Mouse (Mus musculus): ENCODE measurements at regions not wholly inside any gene's neighbourhood (a gene's known extent, or its start where the extent isn't known, plus 50 kb on each side); places are given as distances from the start of the nearest gene placed in this dataset.

DNA sequence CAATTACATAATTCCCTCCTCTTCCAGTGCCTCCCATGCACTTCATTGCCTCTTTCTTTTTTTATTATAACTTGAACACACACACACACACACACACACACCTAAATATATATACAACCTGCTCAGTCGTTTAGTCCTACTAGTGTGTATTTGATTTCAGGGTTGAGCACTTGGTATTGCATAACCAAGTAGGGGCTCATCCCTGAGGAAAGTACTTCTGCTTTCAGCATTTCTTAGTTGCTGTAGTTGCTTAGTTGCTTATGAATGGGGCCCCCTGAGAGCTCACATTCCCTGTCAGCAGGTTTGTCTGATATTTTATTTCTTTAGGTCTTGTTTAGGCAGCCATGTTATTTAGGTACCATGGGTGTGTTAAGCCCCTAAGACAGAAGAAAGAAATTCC lies 271.3 kb upstream of the Cdyl start:
- no peak for ATAC-seq (ENCODE audit: low read depth)
- Histone ChIP-seq H3K4me3 (ENCODE audit: low read length) (no peak overlapping the region), H3K27ac (ENCODE audit: low read length) (no peak overlapping the region), H3K9ac (ENCODE audit: low read length) (no peak overlapping the region), H3K27me3 (ENCODE audit: control insufficient read depth, insufficient read depth, low read depth, low read length) (no peaks in the 10 kb centered on the region), H3K9me3 (ENCODE audit: control insufficient read depth, low read length) (no peaks in the 10 kb centered on the region), H3K4me2 (ENCODE audit: low read depth, low read length) (no peak overlapping the region), H3K4me1 (replicated peaks; ENCODE audit: control insufficient read depth, insufficient read depth, low read length) (peaks cover 5% of the 10 kb centered on the region; the same call in 1 of the 2 replicates), H3K36me3 (ENCODE audit: control insufficient read depth, insufficient read depth, low read length) (no peaks in the 10 kb centered on the region)
- 48% methylated on average over 1 of the region's 1 CpGs for WGBS

DNA sequence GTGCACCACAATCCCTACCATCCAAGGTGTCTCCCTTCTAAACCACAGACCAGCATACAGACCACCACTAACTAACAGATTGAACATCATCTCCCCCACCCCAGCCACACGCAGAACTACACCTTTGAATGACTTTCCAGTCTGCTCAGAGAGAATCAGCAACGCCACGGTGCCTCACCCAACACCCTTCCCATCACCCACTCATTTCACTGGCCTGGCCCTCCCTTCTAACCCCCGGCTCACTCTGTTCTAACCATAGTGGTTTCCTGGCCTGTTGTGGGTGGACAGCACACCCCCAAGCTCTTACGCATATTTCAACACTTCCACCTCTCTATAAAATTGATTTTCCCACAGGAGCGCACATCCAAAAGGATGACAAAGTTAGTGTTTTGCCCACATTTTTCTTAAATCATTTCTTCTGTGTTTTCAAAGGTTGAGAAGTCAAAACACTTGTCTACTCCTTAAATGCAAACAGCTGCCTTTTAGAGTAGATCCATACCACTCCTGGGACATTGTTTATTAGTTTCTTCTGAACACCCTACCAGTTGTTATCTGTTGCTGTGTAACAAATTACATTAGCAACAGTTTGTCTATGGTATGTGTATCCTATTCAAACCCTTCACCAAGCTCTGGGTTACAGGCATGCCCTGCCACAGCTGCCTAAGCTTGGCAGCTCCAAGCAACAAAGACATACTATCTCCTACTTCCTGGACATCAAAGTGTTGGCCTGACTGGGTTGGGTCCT lies 269.7 kb upstream of the Cdyl start:
- peaks cover under 1% of the 10 kb centered on the region; the same call in 1 of the 2 replicates for H3K4me1 ChIP-seq (replicated peaks; ENCODE audit: control insufficient read depth, insufficient read depth, low read length)
- no peak overlapping the region for H3K9ac ChIP-seq (ENCODE audit: low read length)
- H3K27ac ChIP-seq (ENCODE audit: low read length) = no peak overlapping the region
- no peaks in the 10 kb centered on the region for H3K36me3 ChIP-seq (ENCODE audit: control insufficient read depth, insufficient read depth, low read length)
- no peak overlapping the region for H3K4me2 ChIP-seq (ENCODE audit: low read depth, low read length)
- no peak overlapping the region for H3K4me3 ChIP-seq (ENCODE audit: low read length)
- ATAC-seq (ENCODE audit: low read depth) = no peak
- 67% methylated on average over 6 of the region's 6 CpGs for WGBS
- H3K27me3 ChIP-seq (ENCODE audit: control insufficient read depth, insufficient read depth, low read depth, low read length) = no peaks in the 10 kb centered on the region
- no peaks in the 10 kb centered on the region for H3K9me3 ChIP-seq (ENCODE audit: control insufficient read depth, low read length)

DNA sequence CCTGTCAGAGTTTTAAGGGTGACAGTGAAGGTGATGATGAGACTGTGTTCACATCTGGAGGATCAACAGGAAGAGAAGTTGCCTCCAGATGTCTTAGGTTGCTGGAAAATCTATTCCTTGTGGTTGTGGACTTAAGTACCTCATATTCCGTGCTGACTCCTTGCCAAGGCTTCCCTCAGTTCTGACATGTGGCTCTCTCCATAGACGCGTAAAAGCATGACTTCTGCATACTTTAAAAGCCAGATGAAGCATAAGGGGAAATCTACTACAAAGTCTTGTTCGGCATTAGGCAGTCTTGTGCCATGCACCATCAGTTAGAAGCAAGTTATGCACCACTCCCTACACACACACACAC lies 269.1 kb upstream of the Cdyl start:
- H3K9ac ChIP-seq (ENCODE audit: low read length) = no peak overlapping the region
- ATAC-seq (ENCODE audit: low read depth) = no peak

DNA sequence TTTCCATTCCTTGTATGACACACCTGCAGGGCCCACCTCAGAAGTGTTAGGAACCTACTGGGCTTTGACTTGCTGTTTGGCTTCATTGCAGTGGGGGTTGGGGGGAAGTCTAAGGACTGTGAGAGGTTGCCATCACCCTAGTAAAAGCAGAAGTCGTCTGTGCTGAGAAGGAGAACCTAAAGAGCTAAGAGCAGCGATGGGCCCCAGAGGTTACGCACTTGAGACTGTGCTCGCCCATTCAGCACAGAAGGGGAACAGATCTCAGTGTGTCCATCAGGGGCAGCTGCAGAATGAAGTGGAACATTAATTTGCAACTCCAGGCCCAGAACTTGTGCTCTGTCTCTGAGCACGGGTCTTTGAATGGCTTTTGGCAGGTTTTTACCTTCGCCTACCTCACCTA lies 267.5 kb upstream of the Cdyl start:
- H3K4me1 ChIP-seq (replicated peaks; ENCODE audit: control insufficient read depth, insufficient read depth, low read length) = peaks cover 5% of the 10 kb centered on the region; the same call in 1 of the 2 replicates
- H3K9me3 ChIP-seq (ENCODE audit: control insufficient read depth, low read length) = no peaks in the 10 kb centered on the region
- H3K27ac ChIP-seq (ENCODE audit: low read length) = no peak overlapping the region
- H3K27me3 ChIP-seq (ENCODE audit: control insufficient read depth, insufficient read depth, low read depth, low read length) = no peaks in the 10 kb centered on the region
- no peak for ATAC-seq (ENCODE audit: low read depth)
- H3K4me2 ChIP-seq (ENCODE audit: low read depth, low read length) = no peak overlapping the region
- WGBS = 81% methylated on average over 6 of the region's 6 CpGs
- no peak overlapping the region for H3K4me3 ChIP-seq (ENCODE audit: low read length)
- no peaks in the 10 kb centered on the region for H3K36me3 ChIP-seq (ENCODE audit: control insufficient read depth, insufficient read depth, low read length)
- H3K9ac ChIP-seq (ENCODE audit: low read length) = no peak overlapping the region

More for the DNA sequence above, 269.1 kb upstream of the Cdyl start:
- no peaks in the 10 kb centered on the region for H3K9me3 ChIP-seq (ENCODE audit: control insufficient read depth, low read length)
- H3K4me3 ChIP-seq (ENCODE audit: low read length) = no peak overlapping the region
- H3K27ac ChIP-seq (ENCODE audit: low read length) = no peak overlapping the region
- H3K4me1 ChIP-seq (replicated peaks; ENCODE audit: control insufficient read depth, insufficient read depth, low read length) = peaks cover 5% of the 10 kb centered on the region; the same call in 1 of the 2 replicates
- no peaks in the 10 kb centered on the region for H3K27me3 ChIP-seq (ENCODE audit: control insufficient read depth, insufficient read depth, low read depth, low read length)
- no peak overlapping the region for H3K4me2 ChIP-seq (ENCODE audit: low read depth, low read length)
- 45% methylated on average over 4 of the region's 4 CpGs for WGBS
- no peaks in the 10 kb centered on the region for H3K36me3 ChIP-seq (ENCODE audit: control insufficient read depth, insufficient read depth, low read length)

DNA sequence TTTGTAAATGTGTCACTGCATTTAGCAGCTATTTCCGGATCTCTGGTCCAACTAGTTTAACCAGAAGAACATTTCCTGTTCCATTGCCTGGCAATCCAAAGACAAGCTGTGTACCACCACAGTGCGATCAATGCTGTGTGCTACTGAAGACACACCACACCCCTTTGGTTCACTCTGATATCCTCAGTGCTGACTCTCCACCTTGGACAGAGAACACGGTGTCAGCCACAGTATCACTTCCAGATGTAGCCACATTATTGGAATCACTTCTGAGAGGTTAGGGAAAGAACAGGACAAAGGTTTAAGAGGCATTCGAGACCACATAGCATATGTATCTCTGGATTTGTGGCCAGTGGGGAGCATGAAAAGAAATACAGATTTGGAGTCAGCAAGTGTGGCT lies 264.4 kb upstream of the Cdyl start:
- Histone ChIP-seq H3K9ac (ENCODE audit: low read length) (no peak overlapping the region), H3K4me3 (ENCODE audit: low read length) (no peak overlapping the region), H3K4me2 (ENCODE audit: low read depth, low read length) (no peak overlapping the region), H3K27me3 (ENCODE audit: control insufficient read depth, insufficient read depth, low read depth, low read length) (no peaks in the 10 kb centered on the region), H3K9me3 (ENCODE audit: control insufficient read depth, low read length) (no peaks in the 10 kb centered on the region), H3K36me3 (ENCODE audit: control insufficient read depth, insufficient read depth, low read length) (no peaks in the 10 kb centered on the region), H3K27ac (ENCODE audit: low read length) (no peak overlapping the region), H3K4me1 (replicated peaks; ENCODE audit: control insufficient read depth, insufficient read depth, low read length) (peaks cover 5% of the 10 kb centered on the region; the same call in 1 of the 2 replicates)
- 50% methylated on average over 4 of the region's 4 CpGs for WGBS
- ATAC-seq (ENCODE audit: low read depth) = no peak

DNA sequence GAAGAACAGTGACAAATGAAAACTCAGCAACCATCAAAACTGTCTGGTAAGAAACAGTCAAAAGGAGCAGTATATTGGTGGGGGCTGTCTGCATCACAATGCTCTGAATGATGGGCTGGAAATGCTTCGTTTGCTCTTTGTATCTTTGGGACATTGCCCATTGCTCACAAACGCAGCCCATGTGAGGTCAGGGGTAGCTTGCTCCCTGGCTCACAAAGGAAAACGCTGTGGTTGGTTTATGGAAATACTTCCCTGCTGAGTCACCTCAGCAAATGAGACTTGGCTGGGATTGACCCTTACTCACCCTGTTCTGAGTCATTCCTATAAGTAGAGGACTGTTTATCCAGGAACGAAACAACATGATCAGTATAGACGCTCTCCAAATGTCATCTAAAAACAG lies 264.0 kb upstream of the Cdyl start:
- H3K27me3 ChIP-seq (ENCODE audit: control insufficient read depth, insufficient read depth, low read depth, low read length) = no peaks in the 10 kb centered on the region
- no peak overlapping the region for H3K4me2 ChIP-seq (ENCODE audit: low read depth, low read length)
- WGBS = 11% methylated on average over 5 of the region's 5 CpGs
- H3K36me3 ChIP-seq (ENCODE audit: control insufficient read depth, insufficient read depth, low read length) = no peaks in the 10 kb centered on the region
- peaks cover 5% of the 10 kb centered on the region; the same call in 1 of the 2 replicates for H3K4me1 ChIP-seq (replicated peaks; ENCODE audit: control insufficient read depth, insufficient read depth, low read length)
- no peaks in the 10 kb centered on the region for H3K9me3 ChIP-seq (ENCODE audit: control insufficient read depth, low read length)
- H3K9ac ChIP-seq (ENCODE audit: low read length) = no peak overlapping the region
- peak; percentile 60; the same call in 1 of the 2 replicates for ATAC-seq (ENCODE audit: low read depth)
- no peak overlapping the region for H3K27ac ChIP-seq (ENCODE audit: low read length)
- no peak overlapping the region for H3K4me3 ChIP-seq (ENCODE audit: low read length)

DNA sequence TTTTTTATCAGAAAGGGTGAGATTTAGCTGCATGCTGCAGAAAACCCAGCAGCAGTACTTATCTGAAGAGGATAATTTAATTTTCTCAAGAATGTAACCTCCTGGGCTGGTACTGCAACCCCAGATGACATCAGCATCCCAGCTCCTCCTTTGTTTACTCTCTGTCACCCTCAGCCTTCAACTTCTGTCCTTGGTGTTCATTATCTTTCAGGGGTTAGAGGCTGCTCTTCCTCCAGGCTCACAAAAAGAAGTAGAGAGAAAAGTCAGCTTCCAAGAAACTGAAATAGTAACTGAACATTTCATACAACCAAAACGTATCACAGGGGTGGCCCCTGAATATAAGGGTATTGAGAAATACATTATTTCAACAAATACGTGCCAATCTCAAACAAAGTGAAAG lies 262.5 kb upstream of the Cdyl start:
- H3K4me1 ChIP-seq (replicated peaks; ENCODE audit: control insufficient read depth, insufficient read depth, low read length) = peaks cover 5% of the 10 kb centered on the region; the same call in 1 of the 2 replicates
- H3K27me3 ChIP-seq (ENCODE audit: control insufficient read depth, insufficient read depth, low read depth, low read length) = no peaks in the 10 kb centered on the region
- no peaks in the 10 kb centered on the region for H3K9me3 ChIP-seq (ENCODE audit: control insufficient read depth, low read length)
- no peak overlapping the region for H3K27ac ChIP-seq (ENCODE audit: low read length)
- no peak for ATAC-seq (ENCODE audit: low read depth)
- no peaks in the 10 kb centered on the region for H3K36me3 ChIP-seq (ENCODE audit: control insufficient read depth, insufficient read depth, low read length)
- H3K9ac ChIP-seq (ENCODE audit: low read length) = no peak overlapping the region
- no peak overlapping the region for H3K4me2 ChIP-seq (ENCODE audit: low read depth, low read length)
- no peak overlapping the region for H3K4me3 ChIP-seq (ENCODE audit: low read length)
- 55% methylated on average over 2 of the region's 2 CpGs for WGBS

DNA sequence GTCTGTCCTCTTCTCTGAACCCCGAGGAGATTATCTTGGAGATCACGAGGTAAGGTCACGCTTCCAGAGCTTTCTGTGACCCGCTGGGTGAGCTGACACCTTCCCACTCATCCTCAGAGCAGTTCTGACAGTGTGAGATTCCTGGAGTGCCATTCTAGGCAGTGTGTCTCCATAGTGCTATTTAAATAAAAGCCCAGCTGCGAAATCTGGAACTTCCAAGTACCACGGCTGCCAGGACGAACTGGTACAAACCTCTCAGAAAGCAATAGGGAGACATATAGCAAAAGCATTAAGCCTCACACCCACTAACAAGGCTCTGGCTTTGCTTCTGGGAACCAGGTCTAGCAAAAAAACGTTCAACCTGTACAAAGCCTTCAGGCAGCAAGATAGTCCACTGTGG lies 261.4 kb upstream of the Cdyl start:
- Histone ChIP-seq H3K9ac (ENCODE audit: low read length) (no peak overlapping the region), H3K4me2 (ENCODE audit: low read depth, low read length) (no peak overlapping the region), H3K27me3 (ENCODE audit: control insufficient read depth, insufficient read depth, low read depth, low read length) (no peaks in the 10 kb centered on the region), H3K9me3 (ENCODE audit: control insufficient read depth, low read length) (no peaks in the 10 kb centered on the region), H3K4me3 (ENCODE audit: low read length) (no peak overlapping the region), H3K4me1 (replicated peaks; ENCODE audit: control insufficient read depth, insufficient read depth, low read length) (peaks cover 5% of the 10 kb centered on the region; the same call in 1 of the 2 replicates), H3K36me3 (ENCODE audit: control insufficient read depth, insufficient read depth, low read length) (no peaks in the 10 kb centered on the region), H3K27ac (ENCODE audit: low read length) (no peak overlapping the region)
- ATAC-seq (ENCODE audit: low read depth) = no peak
- WGBS = 40% methylated on average over 8 of the region's 8 CpGs

DNA sequence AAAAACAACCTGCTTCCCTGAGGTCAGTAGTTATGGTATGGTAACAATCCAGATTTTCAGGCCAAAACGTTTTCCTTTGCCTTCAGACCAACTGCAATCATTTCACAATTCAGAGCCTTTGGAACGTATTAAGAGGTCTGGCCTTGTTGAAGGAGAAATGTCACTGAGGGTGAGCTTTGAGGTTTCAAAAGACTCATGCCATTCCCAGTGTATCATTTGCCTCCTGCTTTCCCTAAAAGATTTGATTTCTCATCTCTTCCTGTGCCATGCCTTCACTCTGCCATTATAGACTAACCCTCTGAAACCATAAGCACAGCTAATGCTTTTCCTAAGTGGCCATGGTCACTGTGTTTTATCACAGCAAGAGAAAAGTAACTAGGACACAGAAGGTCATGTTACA lies 256.8 kb upstream of the Cdyl start:
- Histone ChIP-seq H3K4me3 (ENCODE audit: low read length) (no peak overlapping the region), H3K9ac (ENCODE audit: low read length) (no peak overlapping the region), H3K4me2 (ENCODE audit: low read depth, low read length) (no peak overlapping the region), H3K27me3 (ENCODE audit: control insufficient read depth, insufficient read depth, low read depth, low read length) (no peaks in the 10 kb centered on the region), H3K27ac (ENCODE audit: low read length) (no peak overlapping the region), H3K4me1 (replicated peaks; ENCODE audit: control insufficient read depth, insufficient read depth, low read length) (no peaks in the 10 kb centered on the region), H3K36me3 (ENCODE audit: control insufficient read depth, insufficient read depth, low read length) (no peaks in the 10 kb centered on the region), H3K9me3 (ENCODE audit: control insufficient read depth, low read length) (no peaks in the 10 kb centered on the region)
- WGBS = 77% methylated on average over 2 of the region's 2 CpGs
- ATAC-seq (ENCODE audit: low read depth) = no peak
